Mouse (Mus musculus) midbrain, embryonic 14.5 days (tissue): ENCODE measurements around the gene Gm609. TPM values are rescaled to one million over a fixed set of nuclear protein-coding genes. Genes with fewer than 3 reads are reported as not detected.
"Not testable (repeated sequence)": the region's sequence is repeated elsewhere in the genome, so short reads cannot be mapped to it uniquely, and the experiment has no call there.

Experiments
- ATAC-seq: fragments of 200-750 bp; cut with Nextera tagmentation; 2 replicates; pipeline ENCODE4 v1.8.0; 2017; ENCODE audit warnings: moderate number of reproducible peaks, moderate library complexity; ENCODE audit not compliant: low FRiP score, low TSS enrichment
- DNase-seq: peaks from one replicate; pipeline ENCODE4 v3.0.0-alpha.2; 2015
- H3K27ac ChIP-seq: fragments of 300-500 bp; sonication (generic); replicated peaks from 2 replicates; pipeline ENCODE4 v1.5.1; 2014; ENCODE audit warnings: mild to moderate bottlenecking, low read depth, low read length, moderate library complexity
- H3K27me3 ChIP-seq: fragments of 300-500 bp; sonication (generic); 2 replicates; pipeline ENCODE4 v1.6.1; 2014; ENCODE audit warnings: low read length, control low read depth, mixed read lengths; ENCODE audit not compliant: control insufficient read depth, insufficient read depth
- H3K36me3 ChIP-seq: fragments of 300-500 bp; sonication (generic); 2 replicates; pipeline ENCODE4 v1.6.1; 2014; ENCODE audit warnings: low read length, control low read depth; ENCODE audit not compliant: control insufficient read depth, insufficient read depth
- H3K4me1 ChIP-seq: fragments of 300-500 bp; sonication (generic); 2 replicates; pipeline ENCODE4 v1.6.1; 2014; ENCODE audit warnings: mild to moderate bottlenecking, antibody characterized with exemption, low read length, control low read depth; ENCODE audit not compliant: control insufficient read depth, insufficient read depth
- H3K4me2 ChIP-seq: fragments of 300-500 bp; sonication (generic); 2 replicates; pipeline ENCODE4 v1.6.1; 2014; ENCODE audit warnings: mild to moderate bottlenecking, low read length, moderate library complexity
- H3K4me3 ChIP-seq: fragments of 300-500 bp; sonication (generic); replicated peaks from 2 replicates; pipeline ENCODE4 v1.5.1; 2014; ENCODE audit warnings: low read depth, low read length
- H3K9ac ChIP-seq: fragments of 300-500 bp; sonication (generic); replicated peaks from 2 replicates; pipeline ENCODE4 v1.6.1; 2014; ENCODE audit warnings: mild to moderate bottlenecking, low read length, moderate library complexity
- H3K9me3 ChIP-seq: fragments of 300-500 bp; sonication (generic); 2 replicates; pipeline ENCODE4 v1.6.1; 2016; ENCODE audit warnings: low read length, control low read depth, mixed read lengths; ENCODE audit not compliant: control insufficient read depth
- WGBS: fragments of 180-500 bp; shearing (Covaris S2); extraction: QIAGEN DNeasy Blood & Tissue Kit; methylation state at CpG from one replicate; pipeline ENCODE4 v1.1.7; 2014; 5-methylcytosine and 5-hydroxymethylcytosine counted together
- polyA plus RNA-seq: library from polyadenylated mRNA; unstranded; fragments of >200 nt; fragmentation: Nextera tagmentation; extraction: Ambion mirVana; gene quantifications from 2 replicates; pipeline ENCODE4 v1.2.1, GENCODE M21; 2014

The Gm609 gene
- polyA plus RNA-seq, 1 experiment from 2014 or later: not detected

DNA sequence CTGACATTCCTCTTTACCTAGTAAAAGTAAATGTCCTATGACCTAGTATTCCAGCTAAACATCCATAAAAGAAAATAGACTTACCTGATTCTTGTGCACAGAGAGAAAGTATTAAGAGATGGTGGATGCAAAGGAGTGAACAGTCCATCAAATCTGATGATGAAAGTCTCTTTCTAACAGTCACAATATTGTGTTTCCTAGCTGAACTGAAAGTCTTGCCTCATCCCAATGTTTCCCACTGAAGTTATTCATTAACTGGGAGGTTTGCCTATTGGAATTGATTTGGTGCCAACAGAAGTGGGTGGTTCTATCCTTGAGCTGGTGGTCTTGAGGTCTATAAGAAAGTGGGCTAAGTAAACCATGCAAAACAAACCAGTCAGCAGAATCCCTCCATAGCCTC lies 38.0 kb downstream of the Gm609 start:
- DNase-seq: no peak
- Histone ChIP-seq H3K9ac (no peak overlapping the region), H3K27ac (no peak overlapping the region), H3K9me3 (no peaks in the 10 kb centered on the region), H3K27me3 (no peaks in the 10 kb centered on the region), H3K4me3 (no peak overlapping the region), H3K36me3 (no peaks in the 10 kb centered on the region), H3K4me2 (no peak overlapping the region), H3K4me1 (no peaks in the 10 kb centered on the region)
- no peak for ATAC-seq

DNA sequence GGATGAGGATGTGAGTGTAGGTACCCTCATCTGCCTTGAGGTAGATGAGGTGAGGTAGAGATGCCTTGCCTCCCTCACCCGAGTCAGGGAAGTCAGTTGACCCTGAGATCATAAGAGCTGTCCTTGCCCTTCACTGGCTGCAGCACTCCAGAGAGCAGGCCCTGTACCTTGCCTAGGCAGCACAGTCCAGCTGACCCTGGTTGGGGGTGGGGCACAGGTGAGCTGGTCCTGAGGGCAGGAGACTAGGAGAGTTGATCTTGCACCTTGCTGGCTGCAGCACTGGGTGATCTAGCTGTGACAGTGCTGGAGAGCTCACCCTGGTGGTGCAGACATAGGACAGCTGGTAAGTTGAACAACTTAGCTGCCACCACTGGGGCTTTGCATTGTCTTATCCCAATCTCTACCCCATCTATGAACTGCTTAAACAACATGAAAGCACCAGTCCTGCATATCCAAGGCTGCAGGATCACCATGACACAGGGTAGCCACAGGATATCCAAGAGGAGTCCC lies 55.5 kb downstream of the Gm609 start:
- Histone ChIP-seq H3K27ac (no peak overlapping the region), H3K4me3 (no peak overlapping the region), H3K4me2 (no peak overlapping the region), H3K27me3 (no peaks in the 10 kb centered on the region), H3K9ac (no peak overlapping the region), H3K9me3 (no peaks in the 10 kb centered on the region), H3K36me3 (no peaks in the 10 kb centered on the region), H3K4me1 (no peaks in the 10 kb centered on the region)
- DNase-seq: no peak
- 95% methylated on average over 1 of the region's 1 CpGs for WGBS
- ATAC-seq: no peak

DNA sequence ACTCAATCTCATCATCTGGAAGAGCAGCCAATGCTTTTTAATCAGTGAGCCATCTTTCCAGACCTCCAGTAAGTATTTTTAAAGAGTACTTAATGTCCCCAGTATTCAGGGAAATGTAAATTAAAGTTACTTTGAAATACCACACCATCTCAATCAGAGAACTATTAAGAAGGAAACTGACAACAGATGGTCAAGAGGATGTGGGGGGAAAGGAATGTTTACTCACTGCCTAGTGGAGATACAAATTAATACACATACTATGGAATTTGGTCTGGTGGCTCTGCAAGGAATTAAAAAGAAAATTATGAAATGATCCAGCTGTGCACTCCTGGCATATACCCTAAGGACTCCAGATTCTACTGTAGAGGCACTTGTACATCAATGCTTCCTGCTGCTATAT lies 57.2 kb downstream of the Gm609 start:
- no peaks in the 10 kb centered on the region for H3K27me3 ChIP-seq
- H3K4me1 ChIP-seq: no peaks in the 10 kb centered on the region
- no peak overlapping the region for H3K4me2 ChIP-seq
- ATAC-seq (no peak), DNase-seq (no peak)
- no peaks in the 10 kb centered on the region for H3K36me3 ChIP-seq
- H3K9ac ChIP-seq: no peak overlapping the region
- no peaks in the 10 kb centered on the region for H3K9me3 ChIP-seq
- H3K27ac ChIP-seq: no peak overlapping the region
- no peak overlapping the region for H3K4me3 ChIP-seq

DNA sequence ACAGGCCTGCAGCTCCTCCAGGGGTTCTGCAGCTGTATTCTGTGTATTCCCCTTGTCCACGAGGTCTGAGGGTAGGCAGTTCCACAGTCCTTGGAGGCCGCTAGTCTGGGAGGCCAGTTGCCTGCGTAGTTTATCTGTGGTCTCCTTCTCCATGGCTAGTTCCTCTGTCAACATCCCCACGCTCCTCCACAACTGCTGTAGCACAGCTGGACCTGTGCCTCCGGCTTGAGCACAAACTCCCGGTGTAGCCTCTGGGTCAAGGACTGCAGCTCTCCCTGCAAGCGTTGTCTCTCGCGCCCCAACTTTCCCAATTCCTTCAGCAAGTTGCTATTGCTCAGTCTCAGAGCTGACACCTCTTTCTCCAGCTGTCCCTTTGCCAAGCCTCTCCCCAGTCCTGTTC lies 65.1 kb downstream of the Gm609 start:
- Histone ChIP-seq H3K36me3 (no peaks in the 10 kb centered on the region), H3K4me1 (no peaks in the 10 kb centered on the region), H3K4me2 (no peak overlapping the region), H3K27ac (no peak overlapping the region), H3K9ac (no peak overlapping the region), H3K27me3 (no peaks in the 10 kb centered on the region), H3K4me3 (no peak overlapping the region), H3K9me3 (no peaks in the 10 kb centered on the region)
- DNase-seq: no peak
- 93% methylated on average over 9 of the region's 9 CpGs for WGBS
- ATAC-seq: no peak

DNA sequence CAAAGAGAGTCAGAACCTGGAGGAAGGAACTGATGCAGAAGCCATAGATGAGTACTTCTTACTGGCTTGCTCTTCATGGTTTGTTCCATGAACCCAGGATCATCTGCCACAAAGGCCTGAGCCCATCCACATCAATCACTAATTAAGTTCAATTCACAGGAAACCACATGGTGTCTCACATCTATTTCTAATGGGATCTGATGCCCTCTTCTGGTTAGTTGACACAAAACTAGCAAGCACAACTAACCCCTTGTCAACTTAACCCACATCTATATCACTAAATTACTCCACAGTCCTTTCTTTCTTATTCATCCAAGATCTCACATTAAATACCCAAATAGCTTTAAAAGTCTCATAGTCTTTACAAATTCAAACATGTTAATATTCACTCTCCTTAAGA lies 79.3 kb downstream of the Gm609 start:
- Histone ChIP-seq H3K9me3 (no peaks in the 10 kb centered on the region), H3K27me3 (no peaks in the 10 kb centered on the region), H3K4me1 (no peaks in the 10 kb centered on the region), H3K9ac (no peak overlapping the region), H3K4me3 (no peak overlapping the region), H3K27ac (no peak overlapping the region), H3K4me2 (no peak overlapping the region), H3K36me3 (no peaks in the 10 kb centered on the region)
- peak; percentile 20 for DNase-seq
- ATAC-seq: no peak

DNA sequence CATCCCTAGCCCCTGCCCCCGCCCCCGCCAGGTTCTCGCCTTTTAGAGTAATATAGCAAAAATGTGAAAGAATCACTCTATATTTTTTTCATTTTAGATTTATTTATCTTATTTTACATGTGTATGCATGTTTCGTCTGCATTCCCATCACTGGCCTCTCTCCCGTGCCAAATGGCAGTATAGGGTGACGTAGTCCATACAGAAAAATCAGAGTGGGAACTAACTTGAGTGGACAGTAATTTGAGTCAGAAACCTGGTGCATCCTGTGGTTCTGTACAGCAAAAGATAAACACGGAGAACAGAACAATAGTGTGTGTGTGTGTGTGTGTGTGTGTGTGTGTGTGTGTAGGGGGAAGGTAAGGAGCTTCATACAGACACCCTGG lies 83.7 kb downstream of the Gm609 start:
- H3K36me3 ChIP-seq, DNase-seq, H3K27me3 ChIP-seq, H3K9me3 ChIP-seq, H3K4me1 ChIP-seq: not testable (repeated sequence)
- Histone ChIP-seq H3K9ac (peak overlapping the region; percentile 94), H3K4me3 (peak overlapping the region; percentile 70), H3K4me2 (peak overlapping the region; percentile 56), H3K27ac (peak overlapping the region; percentile 98)
- ATAC-seq: peak; percentile 29
- 32% methylated on average over 7 of the region's 7 CpGs for WGBS

DNA sequence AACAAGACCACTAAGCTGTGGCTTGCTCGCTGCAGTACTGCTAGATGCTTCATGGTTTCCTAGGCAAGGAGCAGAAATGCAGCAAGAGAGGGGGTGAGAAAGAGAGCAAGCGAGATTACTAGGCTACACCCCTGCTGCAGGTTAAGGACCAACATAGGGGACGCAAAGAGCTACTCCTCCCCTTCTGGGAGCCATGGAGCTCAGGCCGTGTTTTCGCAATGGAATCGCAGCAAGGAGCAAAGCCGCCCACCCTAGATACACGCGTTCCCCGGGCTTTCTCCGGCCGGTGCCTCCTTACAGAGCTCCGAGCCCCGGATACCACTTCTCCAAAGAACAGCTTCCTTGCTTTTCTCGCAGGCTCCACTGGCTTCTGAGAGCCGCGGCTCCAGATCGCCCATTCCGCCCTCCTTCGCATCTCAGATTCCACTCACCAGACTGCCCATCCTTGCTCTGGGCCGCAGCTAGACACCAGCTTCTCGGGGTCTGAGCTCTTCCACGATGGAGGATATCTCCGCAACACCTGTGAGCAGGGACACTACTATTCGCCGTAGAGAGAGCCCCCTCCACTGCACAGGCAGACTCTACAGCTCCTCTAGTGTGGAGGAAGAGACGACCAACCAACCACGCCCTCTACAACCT lies 84.2 kb downstream of the Gm609 start, which contains the start of gene Cd200:
Cd200 (minus strand) TSS at position 629 of the 639 bp plus-strand sequence.
- H3K9ac ChIP-seq: peak within 1 kb of the TSS; percentile 94
- peak within 1 kb of the TSS; percentile 98 for H3K27ac ChIP-seq
- H3K27me3 ChIP-seq: no peaks in the 10 kb centered on the region
- no peaks in the 10 kb centered on the region for H3K9me3 ChIP-seq
- peak within 1 kb of the TSS; percentile 70 for H3K4me3 ChIP-seq
- ATAC-seq (peak; percentile 95), DNase-seq (peak; percentile 86)
- no peaks in the 10 kb centered on the region for H3K36me3 ChIP-seq
- WGBS: under 1% methylated on average over 28 of the region's 28 CpGs
- H3K4me2 ChIP-seq: peak within 1 kb of the TSS; percentile 56
- peaks cover 9% of the 10 kb centered on the region for H3K4me1 ChIP-seq

DNA sequence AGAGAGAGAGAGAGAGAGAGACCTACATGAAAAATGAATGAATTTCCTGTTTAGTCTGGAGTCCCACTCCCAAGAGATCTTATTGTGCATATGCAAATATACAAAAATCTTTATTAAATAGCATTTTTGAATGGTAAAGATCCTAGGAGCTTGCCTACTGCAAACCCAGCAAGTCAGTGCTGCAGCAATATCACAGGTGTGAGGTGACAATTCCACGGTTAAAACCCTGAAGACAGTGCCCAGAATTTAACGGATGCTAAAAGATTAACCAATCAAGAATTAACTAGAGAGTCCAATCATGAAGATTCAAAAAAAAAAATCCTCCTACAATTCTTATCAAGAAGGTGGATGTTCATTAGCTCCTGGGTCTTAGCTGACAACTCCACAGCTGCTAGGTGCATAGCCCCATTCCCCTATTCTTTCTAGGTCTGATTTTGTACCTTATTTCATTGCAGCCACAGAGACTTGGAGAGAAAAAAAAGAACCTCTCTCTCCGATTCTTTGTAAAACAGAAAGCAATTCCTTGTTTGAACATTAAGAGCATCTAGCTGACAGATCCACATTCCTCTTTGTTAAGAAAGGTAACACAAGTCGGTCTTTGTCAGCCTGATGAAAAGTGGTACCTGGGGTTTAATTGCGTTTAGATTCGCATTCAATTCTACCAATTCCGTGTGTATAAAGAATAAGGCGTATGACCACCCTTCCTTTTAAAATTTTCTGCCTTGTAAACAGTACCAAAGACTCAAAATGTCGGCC lies 84.9 kb downstream of the Gm609 start:
- H3K27me3 ChIP-seq: no peaks in the 10 kb centered on the region
- peak overlapping the region; percentile 98 for H3K27ac ChIP-seq
- DNase-seq (peak; percentile 54), ATAC-seq (no peak)
- WGBS: 22% methylated on average over 9 of the region's 9 CpGs
- H3K4me3 ChIP-seq: peak overlapping the region; percentile 70
- H3K36me3 ChIP-seq: no peaks in the 10 kb centered on the region
- peaks cover 9% of the 10 kb centered on the region for H3K4me1 ChIP-seq
- H3K9me3 ChIP-seq: no peaks in the 10 kb centered on the region
- peak overlapping the region; percentile 94 for H3K9ac ChIP-seq
- peak overlapping the region; percentile 56 for H3K4me2 ChIP-seq

DNA sequence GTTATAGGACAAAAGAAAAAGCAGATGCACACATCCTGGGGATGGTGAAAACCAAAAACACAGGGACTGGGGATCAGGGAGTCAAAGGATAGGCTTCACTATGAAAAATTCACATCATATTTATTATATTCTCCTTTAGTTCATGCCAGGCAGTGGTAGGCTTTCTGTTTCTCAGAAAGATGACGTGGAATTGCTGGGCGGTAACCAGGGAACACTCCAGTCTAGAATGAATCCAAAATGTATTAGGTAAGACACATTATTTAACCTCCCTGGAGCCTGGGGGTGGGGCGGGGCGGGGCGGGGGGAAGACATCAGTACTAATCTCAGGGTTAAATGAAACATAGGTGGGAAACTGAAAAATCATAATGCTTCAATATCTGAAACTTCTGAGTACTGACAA lies 85.7 kb downstream of the Gm609 start:
- WGBS: 74% methylated on average over 5 of the region's 5 CpGs
- no peaks in the 10 kb centered on the region for H3K9me3 ChIP-seq
- ATAC-seq (no peak), DNase-seq (peak; percentile 46)
- no peaks in the 10 kb centered on the region for H3K36me3 ChIP-seq
- H3K4me1 ChIP-seq: peaks cover 9% of the 10 kb centered on the region
- peak overlapping the region; percentile 56 for H3K4me2 ChIP-seq
- H3K9ac ChIP-seq: peak overlapping the region; percentile 94
- peak overlapping the region; percentile 98 for H3K27ac ChIP-seq
- H3K27me3 ChIP-seq: no peaks in the 10 kb centered on the region
- H3K4me3 ChIP-seq: peak overlapping the region; percentile 70
